Mouse (Mus musculus) forebrain, embryonic 11.5 days (tissue): Measurements from ENCODE around the gene Bicd2. TPM values are rescaled to one million over a fixed set of nuclear protein-coding genes. Genes with fewer than 3 reads are reported as not detected.

ENCODE experiments used
- ATAC-seq: fragments of 200-750 bp; cut with Nextera tagmentation; replicated peaks from 2 replicates; pipeline ENCODE4 v1.8.0; 2017; ENCODE audit warnings: moderate TSS enrichment; ENCODE audit not compliant: low FRiP score
- DNase-seq: peaks from one replicate; pipeline ENCODE4 v3.0.0-alpha.2; 2017; ENCODE audit warnings: low spot score
- H3K27ac ChIP-seq: fragments of 300-500 bp; sonication (generic); 2 replicates; pipeline ENCODE4 v1.5.1; 2014; ENCODE audit warnings: low read depth, low read length
- H3K27me3 ChIP-seq: fragments of 300-500 bp; sonication (generic); 2 replicates; pipeline ENCODE4 v1.6.1; 2014; ENCODE audit warnings: mild to moderate bottlenecking, low read length, mixed read lengths; ENCODE audit not compliant: control insufficient read depth, insufficient read depth
- H3K36me3 ChIP-seq: fragments of 300-500 bp; sonication (generic); 2 replicates; pipeline ENCODE4 v1.6.1; 2014; ENCODE audit warnings: mild to moderate bottlenecking, low read length, moderate library complexity, mixed read lengths; ENCODE audit not compliant: control insufficient read depth, insufficient read depth
- H3K4me1 ChIP-seq: fragments of 300-500 bp; sonication (generic); replicated peaks from 2 replicates; pipeline ENCODE4 v1.6.1; 2014; ENCODE audit warnings: low read length, mixed read lengths; ENCODE audit not compliant: control insufficient read depth, insufficient read depth
- H3K4me2 ChIP-seq: fragments of 300-500 bp; sonication (generic); 2 replicates; pipeline ENCODE4 v1.6.1; 2014; ENCODE audit warnings: low read depth, mild to moderate bottlenecking, low read length, moderate library complexity, mixed read lengths; ENCODE audit not compliant: severe bottlenecking
- H3K4me3 ChIP-seq: fragments of 300-500 bp; sonication (generic); 2 replicates; pipeline ENCODE4 v1.5.1; 2014; ENCODE audit warnings: low read depth, low read length
- H3K9ac ChIP-seq: fragments of 300-500 bp; sonication (generic); 2 replicates; pipeline ENCODE4 v1.6.1; 2014; ENCODE audit warnings: low read length
- H3K9me3 ChIP-seq: fragments of 300-500 bp; sonication (generic); 2 replicates; pipeline ENCODE4 v1.6.1; 2016; ENCODE audit warnings: low read length, mixed read lengths; ENCODE audit not compliant: control insufficient read depth
- WGBS: fragments of 180-500 bp; shearing (Covaris S2); extraction: QIAGEN DNeasy Blood & Tissue Kit; methylation state at CpG from one replicate; pipeline ENCODE4 v1.1.7; 2014; 5-methylcytosine and 5-hydroxymethylcytosine counted together
- polyA plus RNA-seq: library from polyadenylated mRNA; unstranded; fragments of >200 nt; fragmentation: Nextera tagmentation; extraction: Ambion mirVana; gene quantifications from 2 replicates; pipeline ENCODE4 v1.2.1, GENCODE M21; 2014

Gene Bicd2
- polyA plus RNA-seq, 1 experiment from 2014 or later = 35.7 TPM

- Histone ChIP-seq H3K36me3 (peaks cover 11% of the 10 kb centered on the region; the same call in 1 of the 2 replicates), H3K9me3 (no peaks in the 10 kb centered on the region), H3K4me3 (no peak overlapping the region), H3K4me2 (no peak overlapping the region), H3K4me1 (no peaks in the 10 kb centered on the region), H3K27ac (no peak overlapping the region), H3K27me3 (no peaks in the 10 kb centered on the region), H3K9ac (no peak overlapping the region)
- WGBS = 89% methylated on average over 16 of the region's 16 CpGs
- no peak for ATAC-seq
- no peak for DNase-seq
Observed at GRCm38 (mm10) chr13:49384751-49385463, 43.5 kb downstream of the Bicd2 start.

GRCm38 (mm10) chr13:49391374-49391773 lies 50.0 kb downstream of the Bicd2 start:
- DNase-seq = no peak
- H3K9me3 ChIP-seq = no peaks in the 10 kb centered on the region
- H3K27ac ChIP-seq = no peak overlapping the region
- no peaks in the 10 kb centered on the region for H3K4me1 ChIP-seq
- WGBS = 95% methylated on average over 2 of the region's 2 CpGs
- H3K27me3 ChIP-seq = no peaks in the 10 kb centered on the region
- ATAC-seq = no peak
- H3K4me3 ChIP-seq = no peak overlapping the region
- H3K36me3 ChIP-seq = no peaks in the 10 kb centered on the region
- no peak overlapping the region for H3K9ac ChIP-seq
- no peak overlapping the region for H3K4me2 ChIP-seq

- no peak overlapping the region for H3K9ac ChIP-seq
- no peak overlapping the region for H3K27ac ChIP-seq
- no peak overlapping the region for H3K4me3 ChIP-seq
- WGBS = 90% methylated on average over 1 of the region's 1 CpGs
- ATAC-seq (no peak), DNase-seq (no peak)
- H3K36me3 ChIP-seq = no peaks in the 10 kb centered on the region
- H3K9me3 ChIP-seq = no peaks in the 10 kb centered on the region
- no peaks in the 10 kb centered on the region for H3K27me3 ChIP-seq
- H3K4me1 ChIP-seq = no peaks in the 10 kb centered on the region
- H3K4me2 ChIP-seq = no peak overlapping the region
Observed at GRCm38 (mm10) chr13:49393579-49393978, 52.2 kb downstream of the Bicd2 start.

GRCm38 (mm10) chr13:49394886-49395447 lies 53.6 kb downstream of the Bicd2 start:
- 94% methylated on average over 3 of the region's 3 CpGs for WGBS
- no peaks in the 10 kb centered on the region for H3K36me3 ChIP-seq
- no peak for DNase-seq
- no peak overlapping the region for H3K9ac ChIP-seq
- ATAC-seq = no peak
- no peaks in the 10 kb centered on the region for H3K27me3 ChIP-seq
- H3K4me2 ChIP-seq = no peak overlapping the region
- H3K4me3 ChIP-seq = no peak overlapping the region
- no peak overlapping the region for H3K27ac ChIP-seq
- H3K9me3 ChIP-seq = no peaks in the 10 kb centered on the region
- no peaks in the 10 kb centered on the region for H3K4me1 ChIP-seq

GRCm38 (mm10) chr13:49396798-49397197 lies 55.4 kb downstream of the Bicd2 start:
- no peak for ATAC-seq
- H3K36me3 ChIP-seq = no peaks in the 10 kb centered on the region
- H3K9me3 ChIP-seq = no peaks in the 10 kb centered on the region
- no peak overlapping the region for H3K9ac ChIP-seq
- WGBS = 90% methylated on average over 1 of the region's 1 CpGs
- H3K27ac ChIP-seq = no peak overlapping the region
- no peaks in the 10 kb centered on the region for H3K4me1 ChIP-seq
- no peak overlapping the region for H3K4me3 ChIP-seq
- H3K27me3 ChIP-seq = no peaks in the 10 kb centered on the region
- H3K4me2 ChIP-seq = no peak overlapping the region
- DNase-seq = no peak

- 88% methylated on average over 8 of the region's 8 CpGs for WGBS
- H3K4me2 ChIP-seq = no peak overlapping the region
Observed at GRCm38 (mm10) chr13:49398191-49398590, 56.8 kb downstream of the Bicd2 start.

GRCm38 (mm10) chr13:49400139-49400538 lies 58.8 kb downstream of the Bicd2 start:
- H3K4me3 ChIP-seq = no peak overlapping the region
- no peak overlapping the region for H3K27ac ChIP-seq
- no peaks in the 10 kb centered on the region for H3K36me3 ChIP-seq
- ATAC-seq (no peak), DNase-seq (peak; percentile 59)
- H3K4me2 ChIP-seq = no peak overlapping the region
- no peaks in the 10 kb centered on the region for H3K4me1 ChIP-seq
- no peaks in the 10 kb centered on the region for H3K9me3 ChIP-seq
- WGBS = 81% methylated on average over 6 of the region's 6 CpGs
- no peak overlapping the region for H3K9ac ChIP-seq
- H3K27me3 ChIP-seq = no peaks in the 10 kb centered on the region

More at GRCm38 (mm10) chr13:49398191-49398590, 56.8 kb downstream of the Bicd2 start:
- H3K36me3 ChIP-seq = no peaks in the 10 kb centered on the region
- H3K9ac ChIP-seq = no peak overlapping the region
- DNase-seq (no peak), ATAC-seq (no peak)
- no peaks in the 10 kb centered on the region for H3K4me1 ChIP-seq
- no peaks in the 10 kb centered on the region for H3K27me3 ChIP-seq
- no peaks in the 10 kb centered on the region for H3K9me3 ChIP-seq
- H3K27ac ChIP-seq = no peak overlapping the region
- H3K4me3 ChIP-seq = no peak overlapping the region

- no peak overlapping the region for H3K4me2 ChIP-seq
- no peak overlapping the region for H3K27ac ChIP-seq
- no peak overlapping the region for H3K9ac ChIP-seq
- no peak overlapping the region for H3K4me3 ChIP-seq
- ATAC-seq = no peak
- DNase-seq = peak; percentile 46
- H3K27me3 ChIP-seq = no peaks in the 10 kb centered on the region
- no peaks in the 10 kb centered on the region for H3K9me3 ChIP-seq
- H3K36me3 ChIP-seq = no peaks in the 10 kb centered on the region
- H3K4me1 ChIP-seq = no peaks in the 10 kb centered on the region
- 80% methylated on average over 2 of the region's 2 CpGs for WGBS
Observed at GRCm38 (mm10) chr13:49402628-49403027, 61.2 kb downstream of the Bicd2 start.

- Histone ChIP-seq H3K27ac (no peak overlapping the region), H3K4me1 (no peaks in the 10 kb centered on the region), H3K36me3 (no peaks in the 10 kb centered on the region), H3K4me3 (no peak overlapping the region), H3K27me3 (no peaks in the 10 kb centered on the region), H3K4me2 (no peak overlapping the region), H3K9ac (no peak overlapping the region), H3K9me3 (no peaks in the 10 kb centered on the region)
- ATAC-seq (no peak), DNase-seq (no peak)
Observed at GRCm38 (mm10) chr13:49407795-49408194, 66.4 kb downstream of the Bicd2 start.
